Mouse (Mus musculus): ENCODE measurements around the gene Rps6kc1. TPM values are rescaled to one million over a fixed set of nuclear protein-coding genes. Genes with fewer than 3 reads are reported as not detected.

Rps6kc1 gene
- polyA plus RNA-seq, 1 experiment: 25.0 TPM

- TF ChIP-seq CTCF (IDR thresholded peaks at IDR 0.05; ENCODE audit: borderline replicate concordance, insufficient read depth, low read length) (no peak), POLR2A (IDR thresholded peaks at IDR 0.05; ENCODE audit: low read depth, low read length) (no peak)
- H3K27ac ChIP-seq (ENCODE audit: insufficient read depth, low read length): no peak overlapping the region
- no peak overlapping the region for H3K4me3 ChIP-seq (ENCODE audit: insufficient read depth, low read length)
- H3K4me1 ChIP-seq (ENCODE audit: control insufficient read depth, insufficient read depth, low read length): no peaks in the 10 kb centered on the region
Measured at GRCm38 (mm10) chr1:190655081-190655480, 256.5 kb downstream of the Rps6kc1 start.

- Histone ChIP-seq H3K4me3 (ENCODE audit: insufficient read depth, low read length) (no peak overlapping the region), H3K4me1 (ENCODE audit: control insufficient read depth, insufficient read depth, low read length) (no peaks in the 10 kb centered on the region), H3K27ac (ENCODE audit: insufficient read depth, low read length) (no peak overlapping the region)
- TF ChIP-seq POLR2A (IDR thresholded peaks at IDR 0.05; ENCODE audit: low read depth, low read length): no peak
- no peak for TF ChIP-seq CTCF (IDR thresholded peaks at IDR 0.05; ENCODE audit: borderline replicate concordance, insufficient read depth, low read length)
Measured at GRCm38 (mm10) chr1:190654694-190655001, 256.9 kb downstream of the Rps6kc1 start.

GRCm38 (mm10) chr1:190653989-190654693 is 257.4 kb downstream of the Rps6kc1 start:
- Histone ChIP-seq H3K4me1 (ENCODE audit: control insufficient read depth, insufficient read depth, low read length) (no peaks in the 10 kb centered on the region), H3K4me3 (ENCODE audit: insufficient read depth, low read length) (no peak overlapping the region), H3K27ac (ENCODE audit: insufficient read depth, low read length) (no peak overlapping the region)
- no peak for TF ChIP-seq POLR2A (IDR thresholded peaks at IDR 0.05; ENCODE audit: low read depth, low read length)
- no peak for TF ChIP-seq CTCF (IDR thresholded peaks at IDR 0.05; ENCODE audit: borderline replicate concordance, insufficient read depth, low read length)

GRCm38 (mm10) chr1:190653081-190653480 is 258.5 kb downstream of the Rps6kc1 start:
- Histone ChIP-seq H3K4me1 (ENCODE audit: control insufficient read depth, insufficient read depth, low read length) (no peaks in the 10 kb centered on the region), H3K27ac (ENCODE audit: insufficient read depth, low read length) (no peak overlapping the region), H3K4me3 (ENCODE audit: insufficient read depth, low read length) (no peak overlapping the region)
- TF ChIP-seq CTCF (IDR thresholded peaks at IDR 0.05; ENCODE audit: borderline replicate concordance, insufficient read depth, low read length): no peak

Other genes with a start within 250 kb of the Rps6kc1 start
- 34.8 and 50.1 TPM in 2 replicates for gene Angel2, start 13.3 kb upstream of the Rps6kc1 start, polyA plus RNA-seq (2011; ENCODE audit: insufficient read length, low read depth, missing spikeins)
- 13.1 and 18.1 TPM in 2 replicates for gene Vash2, start 67.5 kb upstream of the Rps6kc1 start, polyA plus RNA-seq (2011; ENCODE audit: insufficient read length, low read depth, missing spikeins)
- gene Flvcr1, start 114.4 kb upstream of the Rps6kc1 start, polyA plus RNA-seq (2011; ENCODE audit: insufficient read length, low read depth, missing spikeins): 7.5 and 9.4 TPM in 2 replicates
- not detected in 2 replicates for gene Spata45, start 124.9 kb upstream of the Rps6kc1 start, polyA plus RNA-seq (2011; ENCODE audit: insufficient read length, low read depth, missing spikeins)
- gene Tatdn3, start 151.2 kb upstream of the Rps6kc1 start, polyA plus RNA-seq (2011; ENCODE audit: insufficient read length, low read depth, missing spikeins): 11.3 and 19.0 TPM in 2 replicates
- 5.7 and 11.7 TPM in 2 replicates for gene Nsl1, start 151.2 kb upstream of the Rps6kc1 start, polyA plus RNA-seq (2011; ENCODE audit: insufficient read length, low read depth, missing spikeins)
- gene Batf3, start 186.1 kb upstream of the Rps6kc1 start, polyA plus RNA-seq (2011; ENCODE audit: insufficient read length, low read depth, missing spikeins): not detected in 2 replicates

Data from embryonic fibroblast, embryonic 13.5 days (primary cell).